Mouse (Mus musculus): ENCODE results near the gene Vps29.

DNA sequence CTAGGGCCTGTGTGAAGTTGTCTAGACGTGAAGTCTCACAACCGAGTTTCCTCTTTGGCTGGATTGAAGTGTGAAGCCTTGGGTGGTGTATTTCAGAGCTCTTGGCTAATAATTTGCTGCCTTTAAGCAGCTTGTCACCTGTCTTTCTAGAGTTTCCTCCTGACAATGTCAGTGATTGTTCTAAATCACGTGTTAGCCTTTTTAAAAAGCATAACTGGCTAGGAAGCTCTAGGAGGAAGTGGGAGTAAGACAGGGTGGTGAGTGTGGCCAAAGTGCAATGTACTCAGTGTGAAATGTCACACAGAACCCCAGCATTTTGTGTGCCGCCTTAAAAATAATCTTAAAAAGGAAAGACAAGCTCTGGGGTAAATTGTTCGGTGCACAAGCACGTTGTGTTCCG lies 10.4 kb upstream of the Vps29 start:
- TF ChIP-seq EP300 (IDR thresholded peaks at IDR 0.05) = no peak
- no peak for TF ChIP-seq CTCF (IDR thresholded peaks at IDR 0.05)
